Mouse (Mus musculus): ENCODE data around the gene Htr5b. TPM values are rescaled to one million over a fixed set of nuclear protein-coding genes. Genes with fewer than 3 reads are reported as not detected.

Htr5b gene
- polyA plus RNA-seq, 1 experiment from 2014 or later = 0.20 TPM

GRCm38 (mm10) chr1:121471503-121471902 lies 56.8 kb downstream of the Htr5b start:
- Histone ChIP-seq H3K4me2 (no peak overlapping the region), H3K4me3 (ENCODE audit: low read depth, low read length) (no peak overlapping the region), H3K9me3 (ENCODE audit: control insufficient read depth, low read length) (no peaks in the 10 kb centered on the region), H3K27ac (ENCODE audit: low read depth, low read length) (no peak overlapping the region), H3K9ac (ENCODE audit: low read length) (no peak overlapping the region), H3K4me1 (ENCODE audit: control insufficient read depth, insufficient read depth, low read length) (no peaks in the 10 kb centered on the region), H3K27me3 (ENCODE audit: control insufficient read depth, insufficient read depth, low read length) (no peaks in the 10 kb centered on the region), H3K36me3 (ENCODE audit: control insufficient read depth, insufficient read depth, low read length) (0 out of 2 replicates have a peak, but pooled peaks cover under 1% of the 10 kb centered on the region)
- DNase-seq (ENCODE audit: low spot score, missing footprints) (no peak), ATAC-seq (ENCODE audit: low FRiP score) (no peak)
- WGBS = 74% methylated on average over 5 of the region's 5 CpGs

DNA sequence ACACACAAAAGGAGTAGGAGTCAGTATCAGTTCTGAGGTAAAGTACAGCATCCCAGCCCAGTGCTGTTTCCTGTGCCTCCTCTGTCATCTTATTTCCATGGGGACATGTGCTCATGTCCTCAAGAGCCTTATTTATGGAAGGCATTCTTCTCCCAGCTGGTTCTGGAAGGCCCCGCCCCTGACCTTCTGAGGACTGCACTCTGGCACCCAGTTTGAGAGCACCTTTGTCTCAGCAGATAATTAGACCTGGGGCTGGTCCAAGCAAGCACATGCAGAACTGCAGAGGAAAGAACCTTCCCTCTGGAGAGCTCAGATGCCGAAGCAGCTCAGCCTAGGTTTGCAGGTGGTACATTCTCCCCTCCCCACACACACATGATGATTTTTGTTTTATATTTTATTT lies 60.0 kb downstream of the Htr5b start:
- WGBS = 76% methylated on average over 2 of the region's 2 CpGs
- Histone ChIP-seq H3K4me1 (ENCODE audit: control insufficient read depth, insufficient read depth, low read length) (no peaks in the 10 kb centered on the region), H3K27me3 (ENCODE audit: control insufficient read depth, insufficient read depth, low read length) (no peaks in the 10 kb centered on the region), H3K9ac (ENCODE audit: low read length) (no peak overlapping the region), H3K4me2 (no peak overlapping the region), H3K4me3 (ENCODE audit: low read depth, low read length) (no peak overlapping the region), H3K36me3 (ENCODE audit: control insufficient read depth, insufficient read depth, low read length) (no peaks in the 10 kb centered on the region), H3K9me3 (ENCODE audit: control insufficient read depth, low read length) (no peaks in the 10 kb centered on the region), H3K27ac (ENCODE audit: low read depth, low read length) (no peak overlapping the region)
- no peak for ATAC-seq (ENCODE audit: low FRiP score)
- DNase-seq (ENCODE audit: low spot score, missing footprints) = peak; percentile 61

DNA sequence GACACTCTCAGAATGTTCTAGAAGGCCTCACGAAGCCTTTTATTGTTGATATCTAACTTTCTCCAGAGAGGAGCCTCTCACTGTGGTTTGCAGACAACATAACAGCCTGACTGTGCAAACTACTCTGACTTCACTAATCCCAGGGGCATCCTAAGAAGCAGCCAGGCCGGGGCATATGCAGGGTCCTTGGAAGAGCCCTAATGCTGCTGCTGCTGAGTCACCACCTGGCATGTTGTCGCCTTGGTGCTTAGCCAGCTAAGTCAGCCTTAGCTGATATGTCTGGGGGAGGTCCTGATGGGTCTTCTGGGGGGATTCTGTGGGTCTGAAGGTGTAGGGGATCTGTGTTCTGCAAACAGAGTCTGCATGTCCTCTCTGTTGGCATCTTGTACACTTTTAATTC lies 62.0 kb downstream of the Htr5b start:
- no peak overlapping the region for H3K4me3 ChIP-seq (ENCODE audit: low read depth, low read length)
- no peak for DNase-seq (ENCODE audit: low spot score, missing footprints)
- no peak for ATAC-seq (ENCODE audit: low FRiP score)
- no peak overlapping the region for H3K4me2 ChIP-seq
- WGBS = 84% methylated on average over 3 of the region's 3 CpGs
- H3K9ac ChIP-seq (ENCODE audit: low read length) = no peak overlapping the region
- no peak overlapping the region for H3K27ac ChIP-seq (ENCODE audit: low read depth, low read length)
- no peaks in the 10 kb centered on the region for H3K4me1 ChIP-seq (ENCODE audit: control insufficient read depth, insufficient read depth, low read length)
- H3K36me3 ChIP-seq (ENCODE audit: control insufficient read depth, insufficient read depth, low read length) = no peaks in the 10 kb centered on the region
- no peaks in the 10 kb centered on the region for H3K9me3 ChIP-seq (ENCODE audit: control insufficient read depth, low read length)
- no peaks in the 10 kb centered on the region for H3K27me3 ChIP-seq (ENCODE audit: control insufficient read depth, insufficient read depth, low read length)

DNA sequence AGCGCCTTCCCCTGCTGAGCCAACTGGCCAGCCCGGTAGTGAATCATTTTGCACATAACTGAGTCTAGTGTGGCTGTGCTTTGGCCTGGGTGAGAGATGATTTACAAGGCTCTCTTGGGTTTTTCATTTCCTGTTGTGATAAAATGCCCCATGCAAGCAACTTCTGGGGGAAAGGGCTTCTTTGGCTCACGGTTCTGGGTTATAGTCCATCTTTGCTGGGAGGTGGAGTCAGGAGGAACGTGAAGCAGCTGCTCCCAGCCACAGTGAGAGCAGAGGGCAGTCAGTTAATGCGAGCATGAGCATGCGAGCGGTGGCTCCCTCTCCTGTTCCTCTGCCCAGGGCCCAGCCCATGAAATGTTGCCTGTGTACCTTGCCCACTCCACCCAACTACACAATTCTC lies 64.5 kb downstream of the Htr5b start:
- Histone ChIP-seq H3K27me3 (ENCODE audit: control insufficient read depth, insufficient read depth, low read length) (no peaks in the 10 kb centered on the region), H3K9me3 (ENCODE audit: control insufficient read depth, low read length) (no peaks in the 10 kb centered on the region), H3K9ac (ENCODE audit: low read length) (no peak overlapping the region), H3K4me2 (no peak overlapping the region), H3K4me1 (ENCODE audit: control insufficient read depth, insufficient read depth, low read length) (no peaks in the 10 kb centered on the region), H3K36me3 (ENCODE audit: control insufficient read depth, insufficient read depth, low read length) (no peaks in the 10 kb centered on the region), H3K4me3 (ENCODE audit: low read depth, low read length) (no peak overlapping the region), H3K27ac (ENCODE audit: low read depth, low read length) (no peak overlapping the region)
- no peak for DNase-seq (ENCODE audit: low spot score, missing footprints)
- ATAC-seq (ENCODE audit: low FRiP score) = no peak
- 86% methylated on average over 7 of the region's 7 CpGs for WGBS

DNA sequence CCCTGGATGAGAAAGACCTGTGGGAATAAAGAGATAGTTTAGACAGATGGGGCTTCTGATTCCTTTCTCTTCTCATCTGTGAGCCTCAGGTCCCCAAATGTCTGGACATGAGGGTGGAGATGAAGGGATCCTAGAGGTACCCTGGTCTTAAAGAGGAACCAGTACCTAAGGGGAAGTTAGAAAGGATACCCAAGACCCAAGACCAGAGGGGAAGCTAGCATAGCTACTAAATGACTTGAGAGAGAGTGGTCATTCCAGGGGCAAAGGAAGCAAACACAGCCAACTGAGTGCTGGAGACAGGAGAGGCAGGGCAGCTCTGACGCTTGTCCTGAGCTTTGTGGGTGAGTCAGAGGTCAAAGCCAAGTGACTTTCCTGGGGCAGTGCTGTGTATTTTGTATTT lies 65.6 kb downstream of the Htr5b start:
- no peak for ATAC-seq (ENCODE audit: low FRiP score)
- Histone ChIP-seq H3K4me3 (ENCODE audit: low read depth, low read length) (no peak overlapping the region), H3K36me3 (ENCODE audit: control insufficient read depth, insufficient read depth, low read length) (no peaks in the 10 kb centered on the region), H3K9me3 (ENCODE audit: control insufficient read depth, low read length) (no peaks in the 10 kb centered on the region), H3K9ac (ENCODE audit: low read length) (no peak overlapping the region), H3K27ac (ENCODE audit: low read depth, low read length) (no peak overlapping the region), H3K4me1 (ENCODE audit: control insufficient read depth, insufficient read depth, low read length) (no peaks in the 10 kb centered on the region), H3K27me3 (ENCODE audit: control insufficient read depth, insufficient read depth, low read length) (no peaks in the 10 kb centered on the region), H3K4me2 (no peak overlapping the region)
- WGBS = 78% methylated on average over 1 of the region's 1 CpGs
- DNase-seq (ENCODE audit: low spot score, missing footprints) = no peak

DNA sequence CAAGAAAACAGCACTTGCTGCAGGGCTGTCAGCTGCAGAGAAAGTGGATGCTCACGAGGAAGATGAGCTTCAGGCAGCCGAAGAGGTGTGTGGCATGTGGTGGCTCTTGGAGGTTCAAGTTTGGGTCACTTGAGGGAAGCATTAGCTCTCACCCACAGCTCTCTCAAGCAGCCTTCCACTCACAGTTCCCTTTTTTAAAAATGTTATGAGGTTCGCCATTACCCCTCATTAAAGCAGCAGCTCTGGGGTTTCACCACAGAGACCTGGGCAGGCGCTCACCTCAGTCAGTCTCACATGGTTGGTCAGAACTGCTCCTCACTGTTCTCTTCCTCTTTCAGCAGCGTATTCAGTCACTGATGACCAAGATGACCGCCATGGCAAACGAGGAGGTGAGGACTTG lies 66.4 kb downstream of the Htr5b start:
- H3K27ac ChIP-seq (ENCODE audit: low read depth, low read length) = no peak overlapping the region
- no peak for ATAC-seq (ENCODE audit: low FRiP score)
- no peaks in the 10 kb centered on the region for H3K36me3 ChIP-seq (ENCODE audit: control insufficient read depth, insufficient read depth, low read length)
- no peak overlapping the region for H3K4me3 ChIP-seq (ENCODE audit: low read depth, low read length)
- H3K4me1 ChIP-seq (ENCODE audit: control insufficient read depth, insufficient read depth, low read length) = no peaks in the 10 kb centered on the region
- no peak for DNase-seq (ENCODE audit: low spot score, missing footprints)
- H3K27me3 ChIP-seq (ENCODE audit: control insufficient read depth, insufficient read depth, low read length) = no peaks in the 10 kb centered on the region
- 87% methylated on average over 7 of the region's 7 CpGs for WGBS
- no peaks in the 10 kb centered on the region for H3K9me3 ChIP-seq (ENCODE audit: control insufficient read depth, low read length)
- H3K9ac ChIP-seq (ENCODE audit: low read length) = no peak overlapping the region
- no peak overlapping the region for H3K4me2 ChIP-seq

DNA sequence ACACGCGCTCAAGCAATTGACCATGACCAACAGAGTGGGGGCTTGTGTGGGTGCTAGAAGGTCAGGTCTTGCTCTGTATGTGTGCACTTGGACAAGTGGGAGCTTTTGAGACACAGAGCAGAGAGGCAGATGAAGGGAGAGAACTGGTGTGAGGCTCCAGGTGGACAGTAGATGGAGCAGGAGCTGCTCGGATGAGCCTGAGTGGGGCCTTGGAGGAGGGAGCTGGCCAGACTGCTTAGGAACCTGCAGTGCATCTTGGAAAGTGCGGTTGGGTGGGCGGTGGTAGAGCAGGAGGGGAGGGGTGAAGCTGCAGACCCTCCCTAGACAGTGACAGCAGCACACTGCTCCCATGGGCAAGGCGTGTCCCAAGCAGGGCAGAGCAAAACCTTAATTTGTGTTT lies 68.2 kb downstream of the Htr5b start:
- Histone ChIP-seq H3K9me3 (ENCODE audit: control insufficient read depth, low read length) (no peaks in the 10 kb centered on the region), H3K9ac (ENCODE audit: low read length) (no peak overlapping the region), H3K4me2 (no peak overlapping the region), H3K4me1 (ENCODE audit: control insufficient read depth, insufficient read depth, low read length) (no peaks in the 10 kb centered on the region), H3K36me3 (ENCODE audit: control insufficient read depth, insufficient read depth, low read length) (no peaks in the 10 kb centered on the region), H3K4me3 (ENCODE audit: low read depth, low read length) (no peak overlapping the region), H3K27ac (ENCODE audit: low read depth, low read length) (no peak overlapping the region), H3K27me3 (ENCODE audit: control insufficient read depth, insufficient read depth, low read length) (no peaks in the 10 kb centered on the region)
- peak; percentile 54; the same call in 1 of the 2 replicates for ATAC-seq (ENCODE audit: low FRiP score)
- no peak for DNase-seq (ENCODE audit: low spot score, missing footprints)
- 68% methylated on average over 6 of the region's 6 CpGs for WGBS

Other genes starting within 250 kb of the Htr5b start
- gene Insig2, start 195.9 kb downstream of the Htr5b start, polyA plus RNA-seq (2014; fragmentation: Nextera tagmentation; extraction: Ambion mirVana) = 16.9 and 17.8 TPM in 2 replicates
- gene Ccdc93, start 97.4 kb downstream of the Htr5b start, polyA plus RNA-seq (2014; fragmentation: Nextera tagmentation; extraction: Ambion mirVana) = 9.7 and 11.1 TPM in 2 replicates
- 76.3 and 81.0 TPM in 2 replicates for gene Ddx18, start 39.5 kb upstream of the Htr5b start, polyA plus RNA-seq (2014; fragmentation: Nextera tagmentation; extraction: Ambion mirVana)

All from midbrain, embryonic 11.5 days (tissue).